Mouse (Mus musculus) lung, postnatal 0 days (tissue): ENCODE data around the gene Unc5c.

Experiments used
- CTCF ChIP-seq: IDR thresholded peaks from 2 replicates; pipeline ENCODE4 v1.5.1; 2016; ENCODE audit warnings: antibody characterized with exemption, mild to moderate bottlenecking
- EP300 ChIP-seq: IDR thresholded peaks from 2 replicates; pipeline ENCODE4 v1.6.1; 2016; ENCODE audit warnings: antibody characterized with exemption, mild to moderate bottlenecking, control low read depth

- no peak for TF ChIP-seq CTCF
- TF ChIP-seq EP300: no peak
Measured at GRCm38 (mm10) chr3:141797372-141797771, 332.4 kb downstream of the Unc5c start.
